Mouse (Mus musculus): ENCODE results near the gene Sh2b1.

Gene Sh2b1

GRCm38 (mm10) chr7:126474486-126474955, 703 bp downstream of the Sh2b1 start:
- no peak for DNase-seq (ENCODE audit: low spot score)

GRCm38 (mm10) chr7:126473470-126474086, 1.6 kb downstream of the Sh2b1 start:
- no peak for DNase-seq (ENCODE audit: low spot score)

- no peak for DNase-seq (ENCODE audit: low spot score)
Measured at GRCm38 (mm10) chr7:126472713-126473112, 2.5 kb downstream of the Sh2b1 start.

- DNase-seq (ENCODE audit: low spot score): no peak
Measured at GRCm38 (mm10) chr7:126472306-126472705, 2.9 kb downstream of the Sh2b1 start.

- no peak for DNase-seq (ENCODE audit: low spot score)
Measured at GRCm38 (mm10) chr7:126471853-126472252, 3.4 kb downstream of the Sh2b1 start.

- DNase-seq (ENCODE audit: low spot score): no peak
Measured at GRCm38 (mm10) chr7:126471361-126471760, 3.9 kb downstream of the Sh2b1 start.

GRCm38 (mm10) chr7:126470077-126470476, 5.1 kb downstream of the Sh2b1 start:
- DNase-seq (ENCODE audit: low spot score): no peak

- no peak for DNase-seq (ENCODE audit: low spot score)
Measured at GRCm38 (mm10) chr7:126467834-126468627, 7.2 kb downstream of the Sh2b1 start.

GRCm38 (mm10) chr7:126467271-126467670, 8.0 kb downstream of the Sh2b1 start:
- DNase-seq (ENCODE audit: low spot score): no peak

GRCm38 (mm10) chr7:126466707-126467106, 8.5 kb downstream of the Sh2b1 start:
- DNase-seq (ENCODE audit: low spot score): no peak

- DNase-seq (ENCODE audit: low spot score): no peak
Measured at GRCm38 (mm10) chr7:126466116-126466515, 9.1 kb downstream of the Sh2b1 start.

GRCm38 (mm10) chr7:126465246-126466030, 9.8 kb downstream of the Sh2b1 start:
- DNase-seq (ENCODE audit: low spot score): no peak

GRCm38 (mm10) chr7:126464836-126465235, 10.4 kb downstream of the Sh2b1 start:
- no peak for DNase-seq (ENCODE audit: low spot score)

- DNase-seq (ENCODE audit: low spot score): no peak
Measured at GRCm38 (mm10) chr7:126464121-126464520, 11.1 kb downstream of the Sh2b1 start.

- no peak for DNase-seq (ENCODE audit: low spot score)
Measured at GRCm38 (mm10) chr7:126463547-126463946, 11.7 kb downstream of the Sh2b1 start.

- no peak for DNase-seq (ENCODE audit: low spot score)
Measured at GRCm38 (mm10) chr7:126463004-126463403, 12.2 kb downstream of the Sh2b1 start, which contains the start of gene Atp2a1. Gene Atp2a1, minus strand, starts transcription at chr7:126463108.

- DNase-seq (ENCODE audit: low spot score): no peak
Measured at GRCm38 (mm10) chr7:126461626-126462025, 13.6 kb downstream of the Sh2b1 start.

GRCm38 (mm10) chr7:126460623-126461399, 14.4 kb downstream of the Sh2b1 start:
- DNase-seq (ENCODE audit: low spot score): peak; percentile 38

- DNase-seq (ENCODE audit: low spot score): no peak
Measured at GRCm38 (mm10) chr7:126458844-126459618, 16.2 kb downstream of the Sh2b1 start.

- no peak for DNase-seq (ENCODE audit: low spot score)
Measured at GRCm38 (mm10) chr7:126458225-126458624, 17.0 kb downstream of the Sh2b1 start.
